Mouse (Mus musculus) bone marrow macrophage, adult 2 months (primary cell): ENCODE results near the gene Ripor3.

Experiments used
- CTCF ChIP-seq: IDR thresholded peaks from 2 replicates; pipeline ENCODE4 v1.5.1; 2012; ENCODE audit warnings: low read depth, mild to moderate bottlenecking, low read length, moderate library complexity
- POLR2A ChIP-seq: IDR thresholded peaks from 2 replicates; pipeline ENCODE4 v1.6.1; 2012; ENCODE audit warnings: mild to moderate bottlenecking, low read depth, low read length, borderline replicate concordance

DNA sequence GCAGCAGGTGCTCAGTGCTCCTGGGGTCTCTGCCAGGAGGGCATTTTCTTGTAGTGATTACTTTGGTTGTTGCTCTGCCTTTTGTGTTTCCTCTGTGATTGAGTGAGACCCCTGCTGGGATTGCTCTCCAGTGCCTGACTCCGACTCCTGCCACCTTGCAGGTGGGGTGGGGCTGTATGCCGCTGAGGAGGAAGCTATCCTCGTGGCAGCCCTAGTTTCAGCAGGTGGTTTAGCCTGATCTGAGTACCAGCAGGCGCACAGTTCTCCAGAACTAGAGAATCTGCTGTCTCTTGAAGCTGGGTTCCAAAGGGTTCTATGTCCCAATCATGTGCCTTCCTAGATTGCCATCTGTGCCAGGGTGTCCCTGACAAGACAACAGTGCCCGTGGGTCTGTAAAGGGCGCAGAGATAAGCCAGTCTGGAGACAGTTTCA, 68.7 kb downstream of the Ripor3 start:
- TF ChIP-seq CTCF (no peak), POLR2A (no peak)
